Mouse (Mus musculus) forebrain, embryonic 15.5 days (tissue): ENCODE measurements around the gene Btbd3. TPM values are rescaled to one million over a fixed set of nuclear protein-coding genes. Genes with fewer than 3 reads are reported as not detected.

Experiments
- ATAC-seq: fragments of 200-750 bp; cut with Nextera tagmentation; replicated peaks from 2 replicates; pipeline ENCODE4 v1.8.0; 2017; ENCODE audit warnings: mild to moderate bottlenecking, moderate TSS enrichment, moderate library complexity
- H3K27ac ChIP-seq: fragments of 300-500 bp; sonication (generic); replicated peaks from 2 replicates; pipeline ENCODE4 v1.5.1; 2015; ENCODE audit warnings: mild to moderate bottlenecking, inconsistent platforms
- H3K27me3 ChIP-seq: fragments of 300-500 bp; sonication (generic); 2 replicates; pipeline ENCODE4 v1.6.1; 2015; ENCODE audit warnings: inconsistent platforms
- H3K36me3 ChIP-seq: fragments of 300-500 bp; sonication (generic); 2 replicates; pipeline ENCODE4 v1.6.1; 2015; ENCODE audit warnings: mild to moderate bottlenecking, inconsistent platforms
- H3K4me1 ChIP-seq: fragments of 300-500 bp; sonication (generic); 2 replicates; pipeline ENCODE4 v1.6.1; 2015; ENCODE audit warnings: inconsistent platforms
- H3K4me2 ChIP-seq: fragments of 300-500 bp; sonication (generic); replicated peaks from 2 replicates; pipeline ENCODE4 v1.6.1; 2015; ENCODE audit warnings: mild to moderate bottlenecking, inconsistent platforms
- H3K4me3 ChIP-seq: fragments of 300-500 bp; sonication (generic); 2 replicates; pipeline ENCODE4 v1.5.1; 2015; ENCODE audit warnings: mild to moderate bottlenecking, inconsistent platforms
- H3K9ac ChIP-seq: fragments of 300-500 bp; sonication (generic); replicated peaks from 2 replicates; pipeline ENCODE4 v1.6.1; 2015; ENCODE audit warnings: mild to moderate bottlenecking, inconsistent platforms
- H3K9me3 ChIP-seq: fragments of 300-500 bp; sonication (generic); 2 replicates; pipeline ENCODE4 v1.6.1; 2016; ENCODE audit warnings: inconsistent platforms
- WGBS: fragments of 180-500 bp; shearing (Covaris S2); methylation state at CpG from one replicate; pipeline ENCODE4 v1.1.7; 2015; ENCODE audit warnings: mixed read lengths; 5-methylcytosine and 5-hydroxymethylcytosine counted together
- polyA plus RNA-seq: library from polyadenylated mRNA; unstranded; fragments of >200 nt; fragmentation: Nextera tagmentation; extraction: Ambion mirVana; gene quantifications from 2 replicates; pipeline ENCODE4 v1.2.1, GENCODE M21; 2015

Btbd3 gene
- polyA plus RNA-seq = 21.7 and 22.2 TPM in 2 replicates

- Histone ChIP-seq H3K27me3 (no peaks in the 10 kb centered on the region), H3K4me1 (peaks cover 28% of the 10 kb centered on the region), H3K36me3 (no peaks in the 10 kb centered on the region), H3K27ac (peak within 1 kb of the TSS; percentile 89), H3K4me3 (peak within 1 kb of the TSS; percentile 62), H3K4me2 (peak within 1 kb of the TSS; percentile 70), H3K9ac (peak within 1 kb of the TSS; percentile 88), H3K9me3 (no peaks in the 10 kb centered on the region)
- ATAC-seq = peak; percentile 100
- under 1% methylated on average over 39 of the region's 39 CpGs for WGBS
Observed at GRCm38 (mm10) chr2:138256411-138256810, at the start of gene Btbd3. TSS of gene Btbd3 (plus strand) at chr2:138256565.

GRCm38 (mm10) chr2:138215561-138215960 lies 40.8 kb upstream of the Btbd3 start:
- Histone ChIP-seq H3K9me3 (no peaks in the 10 kb centered on the region), H3K36me3 (no peaks in the 10 kb centered on the region), H3K27ac (no peak overlapping the region), H3K4me2 (no peak overlapping the region), H3K9ac (no peak overlapping the region), H3K4me3 (no peak overlapping the region), H3K27me3 (no peaks in the 10 kb centered on the region), H3K4me1 (no peaks in the 10 kb centered on the region)
- no peak for ATAC-seq
- 44% methylated on average over 2 of the region's 2 CpGs for whole genome bisulfite sequencing

GRCm38 (mm10) chr2:138220269-138220668 lies 36.1 kb upstream of the Btbd3 start:
- Histone ChIP-seq H3K9ac (no peak overlapping the region), H3K27ac (no peak overlapping the region), H3K4me3 (no peak overlapping the region), H3K9me3 (no peaks in the 10 kb centered on the region), H3K27me3 (no peaks in the 10 kb centered on the region), H3K36me3 (no peaks in the 10 kb centered on the region), H3K4me2 (no peak overlapping the region), H3K4me1 (0 out of 2 replicates have a peak, but pooled peaks cover 2% of the 10 kb centered on the region)
- 57% methylated on average over 1 of the region's 1 CpGs for WGBS
- ATAC-seq = no peak

GRCm38 (mm10) chr2:138232247-138232646 lies 24.1 kb upstream of the Btbd3 start:
- WGBS = 76% methylated on average over 5 of the region's 5 CpGs
- H3K27me3 ChIP-seq = no peaks in the 10 kb centered on the region
- H3K36me3 ChIP-seq = no peaks in the 10 kb centered on the region
- no peak overlapping the region for H3K4me2 ChIP-seq
- no peak for ATAC-seq
- no peaks in the 10 kb centered on the region for H3K4me1 ChIP-seq
- H3K9me3 ChIP-seq = no peaks in the 10 kb centered on the region
- H3K27ac ChIP-seq = no peak overlapping the region
- no peak overlapping the region for H3K9ac ChIP-seq
- H3K4me3 ChIP-seq = no peak overlapping the region

GRCm38 (mm10) chr2:138236149-138236548 lies 20.2 kb upstream of the Btbd3 start:
- no peaks in the 10 kb centered on the region for H3K36me3 ChIP-seq
- 81% methylated on average over 2 of the region's 2 CpGs for WGBS
- no peak for ATAC-seq
- no peaks in the 10 kb centered on the region for H3K27me3 ChIP-seq
- H3K4me3 ChIP-seq = no peak overlapping the region
- no peak overlapping the region for H3K9ac ChIP-seq
- H3K9me3 ChIP-seq = no peaks in the 10 kb centered on the region
- no peak overlapping the region for H3K4me2 ChIP-seq
- no peaks in the 10 kb centered on the region for H3K4me1 ChIP-seq
- H3K27ac ChIP-seq = no peak overlapping the region

GRCm38 (mm10) chr2:138242452-138242851 lies 13.9 kb upstream of the Btbd3 start:
- Histone ChIP-seq H3K4me1 (peaks cover 8% of the 10 kb centered on the region), H3K9me3 (no peaks in the 10 kb centered on the region), H3K27ac (no peak overlapping the region), H3K27me3 (no peaks in the 10 kb centered on the region), H3K4me2 (no peak overlapping the region), H3K36me3 (no peaks in the 10 kb centered on the region), H3K9ac (no peak overlapping the region), H3K4me3 (no peak overlapping the region)
- no peak for ATAC-seq
- 82% methylated on average over 5 of the region's 5 CpGs for WGBS

GRCm38 (mm10) chr2:138245631-138246289 lies 10.6 kb upstream of the Btbd3 start:
- peak; percentile 94 for ATAC-seq
- 52% methylated on average over 2 of the region's 2 CpGs for WGBS

GRCm38 (mm10) chr2:138247986-138248385 lies 8.4 kb upstream of the Btbd3 start:
- Histone ChIP-seq H3K9me3 (no peaks in the 10 kb centered on the region), H3K4me2 (no peak overlapping the region), H3K27me3 (no peaks in the 10 kb centered on the region), H3K4me1 (peaks cover 8% of the 10 kb centered on the region), H3K9ac (no peak overlapping the region), H3K36me3 (no peaks in the 10 kb centered on the region), H3K4me3 (no peak overlapping the region), H3K27ac (no peak overlapping the region)
- ATAC-seq = no peak
- 71% methylated on average over 2 of the region's 2 CpGs for WGBS

More at GRCm38 (mm10) chr2:138245631-138246289, 10.6 kb upstream of the Btbd3 start:
- Histone ChIP-seq H3K27me3 (no peaks in the 10 kb centered on the region), H3K27ac (0 out of 2 replicates have a peak overlapping the region, but pooled peaks have one; percentile 5), H3K4me2 (no peak overlapping the region), H3K9me3 (no peaks in the 10 kb centered on the region), H3K4me1 (peaks cover 8% of the 10 kb centered on the region), H3K4me3 (no peak overlapping the region), H3K9ac (no peak overlapping the region), H3K36me3 (no peaks in the 10 kb centered on the region)

- Histone ChIP-seq H3K4me3 (peak overlapping the region; percentile 62), H3K27me3 (no peaks in the 10 kb centered on the region), H3K4me2 (peak overlapping the region; percentile 70), H3K36me3 (no peaks in the 10 kb centered on the region), H3K9me3 (no peaks in the 10 kb centered on the region), H3K27ac (peak overlapping the region; percentile 89), H3K4me1 (peaks cover 28% of the 10 kb centered on the region), H3K9ac (peak overlapping the region; percentile 88)
- peak; percentile 80 for ATAC-seq
- under 1% methylated on average over 46 of the region's 51 CpGs for WGBS
Observed at GRCm38 (mm10) chr2:138256851-138257471, 596 bp downstream of the Btbd3 start.

GRCm38 (mm10) chr2:138257692-138258315 lies 1.4 kb downstream of the Btbd3 start:
- Histone ChIP-seq H3K4me2 (peak overlapping the region; percentile 70), H3K27ac (0 out of 2 replicates have a peak overlapping the region, but pooled peaks have one; percentile 89), H3K9ac (peak overlapping the region; percentile 88), H3K36me3 (no peaks in the 10 kb centered on the region), H3K9me3 (no peaks in the 10 kb centered on the region), H3K27me3 (no peaks in the 10 kb centered on the region), H3K4me1 (peaks cover 28% of the 10 kb centered on the region), H3K4me3 (peak overlapping the region; percentile 62)
- WGBS = 1% methylated on average over 10 of the region's 10 CpGs
- no peak; the same call in 1 of the 2 replicates for ATAC-seq

GRCm38 (mm10) chr2:138261140-138261539 lies 4.8 kb downstream of the Btbd3 start:
- no peaks in the 10 kb centered on the region for H3K9me3 ChIP-seq
- no peak overlapping the region for H3K27ac ChIP-seq
- no peak overlapping the region for H3K4me3 ChIP-seq
- no peaks in the 10 kb centered on the region for H3K27me3 ChIP-seq
- no peak for ATAC-seq
- 89% methylated on average over 7 of the region's 7 CpGs for WGBS
- no peaks in the 10 kb centered on the region for H3K36me3 ChIP-seq
- no peak overlapping the region for H3K4me2 ChIP-seq
- H3K9ac ChIP-seq = no peak overlapping the region
- H3K4me1 ChIP-seq = peaks cover 32% of the 10 kb centered on the region

- Histone ChIP-seq H3K36me3 (no peaks in the 10 kb centered on the region), H3K4me1 (peaks cover 41% of the 10 kb centered on the region), H3K9ac (no peak overlapping the region), H3K9me3 (no peaks in the 10 kb centered on the region), H3K27ac (no peak overlapping the region), H3K27me3 (no peaks in the 10 kb centered on the region), H3K4me3 (no peak overlapping the region), H3K4me2 (no peak overlapping the region)
- WGBS = 87% methylated on average over 11 of the region's 11 CpGs
- no peak for ATAC-seq
Observed at GRCm38 (mm10) chr2:138262885-138263284, 6.5 kb downstream of the Btbd3 start.
